Mouse (Mus musculus) kidney, embryonic 16.5 days (tissue): ENCODE data around the gene Med12l. TPM values are rescaled to one million over a fixed set of nuclear protein-coding genes. Genes with fewer than 3 reads are reported as not detected.

Source experiments
- ATAC-seq: fragments of 200-750 bp; cut with Nextera tagmentation; 2 replicates; pipeline ENCODE4 v1.8.0; 2017; ENCODE audit warnings: moderate TSS enrichment; ENCODE audit not compliant: low FRiP score, low TSS enrichment
- H3K27ac ChIP-seq: fragments of 300-500 bp; sonication (generic); 2 replicates; pipeline ENCODE4 v1.5.1; 2014; ENCODE audit warnings: low read length
- H3K27me3 ChIP-seq: fragments of 300-500 bp; sonication (generic); 2 replicates; pipeline ENCODE4 v1.6.1; 2014; ENCODE audit warnings: low read length, control low read depth, mixed read lengths; ENCODE audit not compliant: insufficient read depth
- H3K36me3 ChIP-seq: fragments of 300-500 bp; sonication (generic); 2 replicates; pipeline ENCODE4 v1.6.1; 2014; ENCODE audit warnings: low read length, control low read depth, mixed read lengths; ENCODE audit not compliant: insufficient read depth
- H3K4me1 ChIP-seq: fragments of 300-500 bp; sonication (generic); 2 replicates; pipeline ENCODE4 v1.6.1; 2014; ENCODE audit warnings: low read length, control low read depth, mixed read lengths; ENCODE audit not compliant: insufficient read depth
- H3K4me2 ChIP-seq: fragments of 300-500 bp; sonication (generic); replicated peaks from 2 replicates; pipeline ENCODE4 v1.6.1; 2014; ENCODE audit warnings: low read depth, low read length
- H3K4me3 ChIP-seq: fragments of 300-500 bp; sonication (generic); 2 replicates; pipeline ENCODE4 v1.5.1; 2014; ENCODE audit warnings: mild to moderate bottlenecking, low read length
- H3K9ac ChIP-seq: fragments of 300-500 bp; sonication (generic); replicated peaks from 2 replicates; pipeline ENCODE4 v1.6.1; 2014; ENCODE audit warnings: low read length
- H3K9me3 ChIP-seq: fragments of 300-500 bp; sonication (generic); 2 replicates; pipeline ENCODE4 v1.6.1; 2016; ENCODE audit warnings: low read length, control low read depth
- WGBS: fragments of 180-500 bp; shearing (Covaris S2); extraction: QIAGEN DNeasy Blood & Tissue Kit; methylation state at CpG from one replicate; pipeline ENCODE4 v1.1.7; 2014; 5-methylcytosine and 5-hydroxymethylcytosine counted together
- polyA plus RNA-seq: library from polyadenylated mRNA; unstranded; fragments of >200 nt; fragmentation: Nextera tagmentation; extraction: Ambion mirVana; gene quantifications from 2 replicates; pipeline ENCODE4 v1.2.1, GENCODE M21; 2015

Gene Med12l
- polyA plus RNA-seq, 1 experiment from 2014 or later, result 2.1 TPM

- Histone ChIP-seq H3K4me1 (0 out of 2 replicates have a peak, but pooled peaks cover 3% of the 10 kb centered on the region), H3K27ac (no peak overlapping the region), H3K4me2 (no peak overlapping the region), H3K9ac (no peak overlapping the region), H3K36me3 (no peaks in the 10 kb centered on the region), H3K27me3 (no peaks in the 10 kb centered on the region), H3K4me3 (no peak overlapping the region), H3K9me3 (no peaks in the 10 kb centered on the region)
- no peak for ATAC-seq
Observed at GRCm38 (mm10) chr3:59149646-59150045, 144.0 kb downstream of the Med12l start.

- Histone ChIP-seq H3K4me3 (no peak overlapping the region), H3K4me2 (no peak overlapping the region), H3K4me1 (no peaks in the 10 kb centered on the region), H3K9me3 (no peaks in the 10 kb centered on the region), H3K27ac (no peak overlapping the region), H3K36me3 (no peaks in the 10 kb centered on the region), H3K9ac (no peak overlapping the region), H3K27me3 (no peaks in the 10 kb centered on the region)
- no peak for ATAC-seq
- 93% methylated on average over 2 of the region's 2 CpGs for WGBS
Observed at GRCm38 (mm10) chr3:59150624-59151023, 145.0 kb downstream of the Med12l start.

GRCm38 (mm10) chr3:59153424-59153823 lies 147.8 kb downstream of the Med12l start, which contains the start of gene P2ry14:
TSS of gene P2ry14 (minus strand) at chr3:59153618.
- Histone ChIP-seq H3K27ac (no peak within 1 kb of the TSS), H3K4me2 (no peak within 1 kb of the TSS), H3K4me3 (no peak within 1 kb of the TSS), H3K9ac (no peak within 1 kb of the TSS), H3K36me3 (no peaks in the 10 kb centered on the region), H3K4me1 (no peaks in the 10 kb centered on the region), H3K9me3 (no peaks in the 10 kb centered on the region), H3K27me3 (no peaks in the 10 kb centered on the region)
- WGBS, result 80% methylated on average over 5 of the region's 5 CpGs
- no peak for ATAC-seq

- no peak for ATAC-seq
- 72% methylated on average over 2 of the region's 2 CpGs for WGBS
Observed at GRCm38 (mm10) chr3:59154888-59155287, 149.3 kb downstream of the Med12l start.

GRCm38 (mm10) chr3:59155404-59155803 lies 149.8 kb downstream of the Med12l start:
- H3K27ac ChIP-seq, result no peak overlapping the region
- no peak overlapping the region for H3K4me2 ChIP-seq
- no peak overlapping the region for H3K9ac ChIP-seq
- H3K27me3 ChIP-seq, result no peaks in the 10 kb centered on the region
- no peaks in the 10 kb centered on the region for H3K4me1 ChIP-seq
- H3K36me3 ChIP-seq, result no peaks in the 10 kb centered on the region
- no peak overlapping the region for H3K4me3 ChIP-seq
- ATAC-seq, result no peak
- H3K9me3 ChIP-seq, result no peaks in the 10 kb centered on the region
- 92% methylated on average over 6 of the region's 6 CpGs for WGBS

More at GRCm38 (mm10) chr3:59154888-59155287, 149.3 kb downstream of the Med12l start:
- Histone ChIP-seq H3K4me2 (no peak overlapping the region), H3K27ac (no peak overlapping the region), H3K9me3 (no peaks in the 10 kb centered on the region), H3K27me3 (no peaks in the 10 kb centered on the region), H3K36me3 (no peaks in the 10 kb centered on the region), H3K4me3 (no peak overlapping the region), H3K9ac (no peak overlapping the region), H3K4me1 (no peaks in the 10 kb centered on the region)

- Histone ChIP-seq H3K9ac (no peak overlapping the region), H3K27ac (no peak overlapping the region), H3K4me1 (no peaks in the 10 kb centered on the region), H3K36me3 (no peaks in the 10 kb centered on the region), H3K4me3 (no peak overlapping the region), H3K4me2 (no peak overlapping the region), H3K9me3 (no peaks in the 10 kb centered on the region), H3K27me3 (no peaks in the 10 kb centered on the region)
- WGBS, result 86% methylated on average over 5 of the region's 5 CpGs
- ATAC-seq, result no peak
Observed at GRCm38 (mm10) chr3:59157048-59157447, 151.4 kb downstream of the Med12l start.

GRCm38 (mm10) chr3:59160465-59160864 lies 154.8 kb downstream of the Med12l start:
- H3K9me3 ChIP-seq, result no peaks in the 10 kb centered on the region
- no peaks in the 10 kb centered on the region for H3K36me3 ChIP-seq
- H3K4me2 ChIP-seq, result no peak overlapping the region
- H3K4me1 ChIP-seq, result no peaks in the 10 kb centered on the region
- 83% methylated on average over 1 of the region's 1 CpGs for WGBS
- no peaks in the 10 kb centered on the region for H3K27me3 ChIP-seq
- H3K4me3 ChIP-seq, result no peak overlapping the region
- H3K27ac ChIP-seq, result no peak overlapping the region
- no peak overlapping the region for H3K9ac ChIP-seq
- no peak for ATAC-seq

GRCm38 (mm10) chr3:59167417-59168054 lies 161.9 kb downstream of the Med12l start:
- WGBS, result 38% methylated on average over 2 of the region's 2 CpGs
- Histone ChIP-seq H3K4me3 (no peak overlapping the region), H3K27ac (no peak overlapping the region)

GRCm38 (mm10) chr3:59168476-59168875 lies 162.9 kb downstream of the Med12l start:
- H3K4me1 ChIP-seq, result peaks cover 12% of the 10 kb centered on the region
- no peak overlapping the region for H3K4me2 ChIP-seq
- no peaks in the 10 kb centered on the region for H3K9me3 ChIP-seq
- H3K4me3 ChIP-seq, result no peak overlapping the region
- no peaks in the 10 kb centered on the region for H3K27me3 ChIP-seq
- no peak overlapping the region for H3K9ac ChIP-seq
- WGBS, result 91% methylated on average over 6 of the region's 6 CpGs
- H3K27ac ChIP-seq, result no peak overlapping the region
- ATAC-seq, result no peak
- H3K36me3 ChIP-seq, result no peaks in the 10 kb centered on the region

More at GRCm38 (mm10) chr3:59167417-59168054, 161.9 kb downstream of the Med12l start:
- Histone ChIP-seq H3K4me2 (no peak overlapping the region), H3K4me1 (peaks cover 12% of the 10 kb centered on the region), H3K36me3 (no peaks in the 10 kb centered on the region), H3K9me3 (no peaks in the 10 kb centered on the region), H3K9ac (no peak overlapping the region), H3K27me3 (no peaks in the 10 kb centered on the region)
- ATAC-seq, result peak; percentile 61; the same call in 1 of the 2 replicates

GRCm38 (mm10) chr3:59169215-59169614 lies 163.6 kb downstream of the Med12l start:
- no peak overlapping the region for H3K27ac ChIP-seq
- H3K4me3 ChIP-seq, result no peak overlapping the region
- no peak for ATAC-seq
- H3K27me3 ChIP-seq, result no peaks in the 10 kb centered on the region
- no peaks in the 10 kb centered on the region for H3K36me3 ChIP-seq
- H3K4me2 ChIP-seq, result no peak overlapping the region
- H3K9ac ChIP-seq, result no peak overlapping the region
- H3K4me1 ChIP-seq, result peaks cover 12% of the 10 kb centered on the region
- WGBS, result 80% methylated on average over 4 of the region's 4 CpGs
- no peaks in the 10 kb centered on the region for H3K9me3 ChIP-seq
